Mouse (Mus musculus) CH12.LX (cell line): ENCODE data around the gene Fam163b. TPM values are rescaled to one million over a fixed set of nuclear protein-coding genes. Genes with fewer than 3 reads are reported as not detected.

Experiments
- DNase-seq: peaks from one replicate; pipeline ENCODE4 v3.0.0-alpha.2; 2013; ENCODE audit errors: extremely low read depth
- H3K27ac ChIP-seq: 2 replicates; pipeline ENCODE4 v1.5.1; 2012; ENCODE audit warnings: low read depth, mild to moderate bottlenecking, control low read depth, moderate library complexity; ENCODE audit not compliant: insufficient read depth
- H3K27me3 ChIP-seq: replicated peaks from 2 replicates; pipeline ENCODE3; 2012; ENCODE audit warnings: inconsistent platforms
- H3K36me3 ChIP-seq, 2 experiments: replicated peaks in 1 of 2; 2 replicates each; pipeline versions ENCODE3 to v1.6.1; 2012; ENCODE audit warnings: inconsistent platforms in 1 of 2, low read length in 1 of 2, mild to moderate bottlenecking in 1 of 2, mixed read lengths in 1 of 2, moderate library complexity in 1 of 2; ENCODE audit not compliant: control insufficient read depth in 1 of 2, insufficient read depth in 1 of 2
- H3K4me1 ChIP-seq, 2 experiments: 2 replicates each; pipeline ENCODE4 v1.6.1; 2012; ENCODE audit warnings: inconsistent platforms in 1 of 2, moderate library complexity in 1 of 2; ENCODE audit not compliant: insufficient read depth in 2 of 2, control insufficient read depth in 1 of 2
- H3K4me2 ChIP-seq: 2 replicates; pipeline ENCODE4 v1.6.1; 2012; ENCODE audit warnings: low read depth, mild to moderate bottlenecking, control low read depth; ENCODE audit not compliant: poor library complexity, insufficient read depth, severe bottlenecking
- H3K4me3 ChIP-seq, 3 experiments: fragments of 150-350 bp in 1 of 3; sonication (generic) in 1 of 3; replicated peaks in 1 of 3; 2 replicates each; pipeline versions ENCODE3 to v1.5.1; 2011 to 2012; ENCODE audit warnings: low read depth in 2 of 3, low read length in 2 of 3, mild to moderate bottlenecking in 2 of 3, moderate library complexity in 2 of 3, control low read depth in 1 of 3, improper control_type of control experiment in 1 of 3, inconsistent platforms in 1 of 3, mixed read lengths in 1 of 3; ENCODE audit not compliant: poor library complexity in 1 of 3
- H3K79me2 ChIP-seq: replicated peaks from 2 replicates; pipeline ENCODE4 v1.6.1; 2012; ENCODE audit warnings: mild to moderate bottlenecking, moderate library complexity; ENCODE audit not compliant: control insufficient read depth, poor library complexity, insufficient read depth, severe bottlenecking; ENCODE audit errors: extremely low read depth
- H3K9ac ChIP-seq: 2 replicates; pipeline ENCODE4 v1.6.1; 2012; ENCODE audit warnings: low read depth, mild to moderate bottlenecking, control low read depth, moderate library complexity; ENCODE audit not compliant: insufficient read depth
- H3K9me3 ChIP-seq: replicated peaks from 2 replicates; pipeline ENCODE3; 2012; ENCODE audit warnings: low read length, inconsistent platforms, mixed read lengths
- CHD1 ChIP-seq: IDR thresholded peaks from 2 replicates; pipeline ENCODE4 v1.6.1; 2012; ENCODE audit warnings: low read depth, low read length, improper control_type of control experiment, inconsistent platforms
- E2F4 ChIP-seq: IDR thresholded peaks from 2 replicates; pipeline ENCODE4 v1.6.1; 2011; ENCODE audit warnings: low read depth, low read length, improper control_type of control experiment; ENCODE audit not compliant: insufficient replicate concordance
- EP300 ChIP-seq: IDR thresholded peaks from 2 replicates; pipeline ENCODE4 v1.6.1; 2011; ENCODE audit warnings: low read length, improper control_type of control experiment
- ETS1 ChIP-seq: conservative IDR thresholded peaks from 2 replicates; pipeline ENCODE4 v1.6.1; 2012; ENCODE audit warnings: low read depth, mild to moderate bottlenecking, inconsistent platforms, low read length, improper control_type of control experiment, moderate library complexity
- GABPA ChIP-seq: IDR thresholded peaks from 2 replicates; pipeline ENCODE4 v1.6.1; 2012; ENCODE audit warnings: low read depth, low read length, improper control_type of control experiment, inconsistent platforms; ENCODE audit not compliant: insufficient replicate concordance
- IRF4 ChIP-seq: IDR thresholded peaks from 2 replicates; pipeline ENCODE4 v1.6.1; 2014; ENCODE audit warnings: low read depth, mild to moderate bottlenecking, inconsistent platforms, low read length, improper control_type of control experiment
- JUN ChIP-seq: IDR thresholded peaks from 2 replicates; pipeline ENCODE4 v1.6.1; 2011; ENCODE audit warnings: low read depth, mild to moderate bottlenecking, low read length, improper control_type of control experiment, moderate library complexity; ENCODE audit not compliant: insufficient read depth
- JUND ChIP-seq: conservative IDR thresholded peaks from 2 replicates; pipeline ENCODE4 v1.6.1; 2011; ENCODE audit warnings: low read depth, low read length, improper control_type of control experiment
- KAT2A ChIP-seq: IDR thresholded peaks from 2 replicates; pipeline ENCODE4 v1.6.1; 2012; ENCODE audit warnings: low read length, improper control_type of control experiment, inconsistent platforms; ENCODE audit not compliant: insufficient replicate concordance
- MXI1 ChIP-seq: IDR thresholded peaks from 2 replicates; pipeline ENCODE4 v1.6.1; 2011; ENCODE audit warnings: mild to moderate bottlenecking, low read depth, low read length, improper control_type of control experiment
- MYC ChIP-seq: IDR thresholded peaks from 2 replicates; pipeline ENCODE4 v1.6.1; 2011; ENCODE audit warnings: low read depth, mild to moderate bottlenecking, improper control_type of control experiment, low read length
- NELFE ChIP-seq: IDR thresholded peaks from 2 replicates; pipeline ENCODE4 v1.6.1; 2011; ENCODE audit warnings: low read depth, low read length, improper control_type of control experiment
- NRF1 ChIP-seq: IDR thresholded peaks from 2 replicates; pipeline ENCODE4 v1.6.1; 2014; ENCODE audit warnings: low read depth, mild to moderate bottlenecking, inconsistent platforms, low read length, improper control_type of control experiment, moderate library complexity
- POLR2A ChIP-seq: IDR thresholded peaks from 2 replicates; pipeline ENCODE4 v1.6.1; 2011; ENCODE audit warnings: low read depth, mild to moderate bottlenecking, improper control_type of control experiment, low read length
- POLR2AphosphoS2 ChIP-seq: IDR thresholded peaks from 2 replicates; pipeline ENCODE4 v1.6.1; 2011; ENCODE audit warnings: low read depth, low read length, improper control_type of control experiment
- SIN3A ChIP-seq: IDR thresholded peaks from 2 replicates; pipeline ENCODE4 v1.6.1; 2012; ENCODE audit warnings: low read length, improper control_type of control experiment, inconsistent platforms
- SMC3 ChIP-seq: IDR thresholded peaks from 2 replicates; pipeline ENCODE4 v1.6.1; 2011; ENCODE audit warnings: low read depth, low read length, improper control_type of control experiment
- TCF12 ChIP-seq: IDR thresholded peaks from 2 replicates; pipeline ENCODE4 v1.6.1; 2014; ENCODE audit warnings: low read depth, mild to moderate bottlenecking, inconsistent platforms, low read length, improper control_type of control experiment
- USF1 ChIP-seq: IDR thresholded peaks from 2 replicates; pipeline ENCODE4 v1.6.1; 2014; ENCODE audit warnings: low read depth, mild to moderate bottlenecking, inconsistent platforms, low read length, improper control_type of control experiment
- ZC3H11A ChIP-seq: IDR thresholded peaks from 2 replicates; pipeline ENCODE4 v1.6.1; 2012; ENCODE audit warnings: low read depth, mild to moderate bottlenecking, inconsistent platforms, low read length, improper control_type of control experiment
- ZKSCAN1 ChIP-seq: IDR thresholded peaks from 2 replicates; pipeline ENCODE4 v1.6.1; 2012; ENCODE audit warnings: low read depth, inconsistent platforms, low read length, improper control_type of control experiment, borderline replicate concordance
- ZMIZ1 ChIP-seq: IDR thresholded peaks from 2 replicates; pipeline ENCODE4 v1.6.1; 2012; ENCODE audit warnings: low read depth, mild to moderate bottlenecking, inconsistent platforms, low read length, improper control_type of control experiment
- ZNF384 ChIP-seq: IDR thresholded peaks from 2 replicates; pipeline ENCODE4 v1.6.1; 2012; ENCODE audit warnings: low read depth, low read length, improper control_type of control experiment, inconsistent platforms
- dilution Hi-C: fragments of 300-500 bp; cut with MboI; formaldehyde crosslinking; loops from 2 replicates; pipeline ENCODE4 v1.14.3; 2020; ENCODE audit warnings: low sequenced_read_pairs; ENCODE audit not compliant: extremely low pct_unique_long_range_greater_than_20kb, extremely low pct_ligation_motif_present
- in situ Hi-C: fragments of 300-500 bp; cut with MboI; formaldehyde crosslinking; loops from 3 replicates; pipeline ENCODE4 v1.14.3; 2019; ENCODE audit warnings: low sequenced_read_pairs, low pct_ligation_motif_present, low pct_unique_long_range_greater_than_20kb, mixed read lengths
- polyA plus RNA-seq: library from polyadenylated mRNA; unstranded; fragments of >175 nt; gene quantifications from 2 replicates; pipeline ENCODE4 v1.2.1, GENCODE M21; 2012; ENCODE audit warnings: low read depth; ENCODE audit not compliant: insufficient read length
- total RNA-seq, 2 experiments: library from RNA; depleted of rRNA; stranded (reverse); fragments of 300-350 nt in 1 of 2; fragments of >200 nt in 1 of 2; gene quantifications; 2 replicates each; pipeline ENCODE4 v1.2.3; 2012 to 2014

Fam163b gene
- total and polyA plus RNA-seq, 3 experiments, result not detected

GRCm38 (mm10) chr2:27119766-27120165 lies 22.5 kb downstream of the Fam163b start:
- peaks cover 29% of the 10 kb centered on the region for H3K27me3 ChIP-seq
- dilution Hi-C loops (no loop called here), in situ Hi-C loops (loop anchor here (5.0 kb wide), 1 partner anchor 32 kb away; no protein-coding TSS in a partner anchor)
- no peak for TF ChIP-seq SMC3
- H3K4me3 ChIP-seq, result no peak overlapping the region
- no peaks in the 10 kb centered on the region for H3K36me3 ChIP-seq
- H3K79me2 ChIP-seq, result no peaks in the 10 kb centered on the region
- H3K27ac ChIP-seq, result no peak overlapping the region
- H3K9ac ChIP-seq, result no peak overlapping the region
- H3K9me3 ChIP-seq, result peaks cover 1% of the 10 kb centered on the region
- no peak overlapping the region for H3K4me2 ChIP-seq
- H3K4me1 ChIP-seq, result peaks cover 5 to 40% of the 10 kb centered on the region in 2 experiments; a peak in 3 of 4 replicates
- no peak for DNase-seq

GRCm38 (mm10) chr2:27118452-27118851 lies 23.8 kb downstream of the Fam163b start:
- no peak overlapping the region for H3K4me2 ChIP-seq
- H3K9me3 ChIP-seq, result no peaks in the 10 kb centered on the region
- no peaks in the 10 kb centered on the region for H3K36me3 ChIP-seq
- no peak overlapping the region for H3K27ac ChIP-seq
- TF ChIP-seq MXI1 (no peak), EP300 (no peak), IRF4 (no peak), ZKSCAN1 (no peak), NELFE (no peak), KAT2A (no peak), SIN3A (no peak), E2F4 (no peak), SMC3 (no peak), ZNF384 (no peak), ZMIZ1 (no peak), ETS1 (no peak), MYC (no peak), JUN (no peak)
- peaks cover 29% of the 10 kb centered on the region for H3K27me3 ChIP-seq
- dilution Hi-C loops, result no loop called here
- peaks cover 5 to 41% of the 10 kb centered on the region in 2 experiments; a peak in 3 of 4 replicates for H3K4me1 ChIP-seq
- no peak for DNase-seq
- H3K79me2 ChIP-seq, result no peaks in the 10 kb centered on the region
- no peak overlapping the region for H3K9ac ChIP-seq
- H3K4me3 ChIP-seq, result no peak overlapping the region
- in situ Hi-C loops, result no loop called here

DNA sequence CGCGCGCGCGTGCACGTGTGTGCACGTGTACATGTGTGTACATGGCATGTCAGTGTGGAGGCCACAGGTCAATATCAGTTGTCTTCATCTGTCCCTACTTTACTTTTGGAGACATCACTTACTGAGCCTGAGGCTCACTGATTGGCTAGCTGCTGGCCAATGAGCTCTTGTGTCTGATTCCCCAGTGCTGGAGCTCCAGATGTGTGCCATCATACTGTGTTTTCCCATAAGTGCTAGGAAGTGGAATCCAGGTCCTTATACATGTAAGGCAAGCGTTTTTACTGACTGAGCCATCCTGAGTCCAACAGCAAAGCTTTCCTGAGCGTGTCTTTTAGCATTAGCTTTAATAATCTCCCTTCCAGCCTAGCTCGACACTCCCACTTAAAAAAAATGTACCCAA lies 28.1 kb downstream of the Fam163b start:
- no peaks in the 10 kb centered on the region for H3K36me3 ChIP-seq
- no peak overlapping the region for H3K4me2 ChIP-seq
- no peaks in the 10 kb centered on the region for H3K9me3 ChIP-seq
- H3K27me3 ChIP-seq, result peaks cover 40% of the 10 kb centered on the region
- peaks cover 0 to 7% of the 10 kb centered on the region in 2 experiments; a peak in 1 of 4 replicates for H3K4me1 ChIP-seq
- DNase-seq, result no peak
- H3K4me3 ChIP-seq, result no peak overlapping the region
- H3K79me2 ChIP-seq, result no peaks in the 10 kb centered on the region
- H3K9ac ChIP-seq, result no peak overlapping the region
- dilution Hi-C loops, result no loop called here
- no peak for TF ChIP-seq EP300
- no peak for TF ChIP-seq CHD1
- TF ChIP-seq USF1, result no peak
- no peak for TF ChIP-seq GABPA
- no peak for TF ChIP-seq JUND
- no peak for TF ChIP-seq SMC3
- TF ChIP-seq TCF12, result no peak
- no peak for TF ChIP-seq MXI1
- no peak for TF ChIP-seq POLR2A
- no peak for TF ChIP-seq SIN3A
- TF ChIP-seq POLR2AphosphoS2, result no peak
- TF ChIP-seq NRF1, result no peak
- no peak for TF ChIP-seq IRF4
- TF ChIP-seq KAT2A, result no peak
- no peak for TF ChIP-seq ZC3H11A
- TF ChIP-seq, all 38 proteins: peak for 0
- in situ Hi-C loops, result no loop called here
- no peak overlapping the region for H3K27ac ChIP-seq
